Mouse (Mus musculus) left cerebral cortex, adult 2 months (tissue): Measurements from ENCODE around the gene Pidd1. TPM values are rescaled to one million over a fixed set of nuclear protein-coding genes. Genes with fewer than 3 reads are reported as not detected.

Source experiments
- DNase-seq, 2 experiments: peaks; one replicate each; pipeline ENCODE4 v3.0.0; 2021 to 2022; ENCODE audit warnings: low spot score in 2 of 2, mixed read lengths in 1 of 2; ENCODE audit errors: extremely low spot score in 1 of 2
- H3K27ac ChIP-seq: fragments of 200-600 bp; 2 replicates; pipeline ENCODE4 v1.8.1; 2022
- H3K4me3 ChIP-seq: fragments of 200-600 bp; 2 replicates; pipeline ENCODE4 v1.8.1; 2022
- CTCF ChIP-seq: fragments of 200-600 bp; IDR thresholded peaks from 2 replicates; pipeline ENCODE4 v1.8.1; 2022; ENCODE audit warnings: antibody characterized with exemption, mild to moderate bottlenecking, moderate library complexity
- intact Hi-C: fragments of 180-260 bp; cut with DNase I; formaldehyde crosslinking; loops from one replicate; pipeline ENCODE4 v1.15.1; 2025
- total RNA-seq, 2 experiments: library from RNA; stranded (reverse); gene quantifications; 2 replicates each; pipeline ENCODE4 v1.2.3; 2021

Gene Pidd1
- total RNA-seq, 2 experiments from 2014 or later: 0.93 to 1.2 TPM

DNA sequence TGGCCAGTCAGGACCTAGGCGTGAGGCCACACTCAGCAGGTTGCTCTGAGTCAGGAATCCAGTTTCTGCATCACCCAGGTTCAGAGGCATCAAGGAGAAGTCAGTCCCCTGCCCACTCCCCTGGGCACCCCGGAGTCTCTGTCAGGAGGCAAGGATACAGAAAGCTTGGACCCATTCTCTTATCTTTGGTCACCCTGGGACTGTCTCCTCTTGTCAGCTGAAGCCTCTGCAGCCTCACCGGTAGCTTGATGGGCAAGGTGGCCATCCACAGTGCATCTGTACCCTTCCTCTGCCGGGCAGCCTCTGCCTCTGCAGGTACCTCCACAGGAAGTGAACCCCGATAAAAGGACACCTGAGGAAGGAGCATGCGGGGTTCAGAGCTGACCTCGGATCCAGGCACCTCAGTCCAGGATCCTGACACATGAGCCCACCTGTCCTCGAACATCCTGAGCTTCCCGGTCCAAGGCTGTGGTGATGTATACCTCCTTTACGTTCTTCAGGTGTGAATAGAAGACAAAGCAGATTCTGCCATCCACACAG, 4.6 kb downstream of the Pidd1 start:
- DNase-seq: no peak
- intact Hi-C loops: no loop called here
- Histone ChIP-seq H3K27ac (no peak overlapping the region), H3K4me3 (no peak overlapping the region)
- TF ChIP-seq CTCF: no peak

GRCm38 (mm10) chr7:141438201-141438968, 5.4 kb downstream of the Pidd1 start:
- no peak for DNase-seq
- TF ChIP-seq CTCF: no peak
- intact Hi-C loops: no loop called here
- Histone ChIP-seq H3K4me3 (peak overlapping the region; percentile 81; the same call in 1 of the 2 replicates), H3K27ac (peak overlapping the region; percentile 94)

- H3K27ac ChIP-seq: peak within 1 kb of the TSS; percentile 94
- DNase-seq: peak; percentile 83 to 84
- intact Hi-C loops: loop anchor here (1.0 kb wide), 1 partner anchor 28 kb away; no protein-coding TSS in a partner anchor
- TF ChIP-seq CTCF: peak; percentile 80
- H3K4me3 ChIP-seq: peak within 1 kb of the TSS; percentile 81
Measured at GRCm38 (mm10) chr7:141437178-141438120, 6.4 kb downstream of the Pidd1 start, which contains the start of gene Slc25a22. Gene Slc25a22 (minus strand): TSS chr7:141437892.

DNA sequence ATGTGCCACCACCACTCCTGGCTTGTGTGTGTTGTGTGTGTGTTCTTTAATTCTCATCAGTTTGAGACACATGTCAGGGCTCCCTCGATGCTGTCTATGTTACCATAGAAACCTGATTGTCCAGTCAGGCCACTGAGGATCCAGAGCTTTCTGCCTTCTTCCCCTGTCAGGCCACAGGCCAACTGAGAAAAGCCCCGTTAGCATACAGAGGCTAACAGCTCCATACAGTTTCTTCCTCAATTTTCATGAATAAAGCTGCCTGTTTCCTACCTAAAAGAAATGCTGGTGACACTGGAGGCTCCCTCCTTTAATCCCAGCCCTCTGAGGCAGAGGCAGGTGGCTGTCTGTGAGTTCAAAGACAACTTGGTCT, 7.3 kb downstream of the Pidd1 start:
- Histone ChIP-seq H3K27ac (peak overlapping the region; percentile 94), H3K4me3 (peak overlapping the region; percentile 81)
- no peak for DNase-seq
- intact Hi-C loops: no loop called here
- no peak for TF ChIP-seq CTCF

GRCm38 (mm10) chr7:141435856-141436522, 7.8 kb downstream of the Pidd1 start:
- intact Hi-C loops: no loop called here
- no peak for TF ChIP-seq CTCF
- DNase-seq: no peak
- H3K27ac ChIP-seq: peak overlapping the region; percentile 94
- peak overlapping the region; percentile 62 for H3K4me3 ChIP-seq

GRCm38 (mm10) chr7:141435129-141435855, 8.5 kb downstream of the Pidd1 start:
- peak in 1 of 2 experiments; percentile 64 for DNase-seq
- intact Hi-C loops: no loop called here
- no peak for TF ChIP-seq CTCF
- H3K4me3 ChIP-seq: peak overlapping the region; percentile 62
- H3K27ac ChIP-seq: peak overlapping the region; percentile 87

DNA sequence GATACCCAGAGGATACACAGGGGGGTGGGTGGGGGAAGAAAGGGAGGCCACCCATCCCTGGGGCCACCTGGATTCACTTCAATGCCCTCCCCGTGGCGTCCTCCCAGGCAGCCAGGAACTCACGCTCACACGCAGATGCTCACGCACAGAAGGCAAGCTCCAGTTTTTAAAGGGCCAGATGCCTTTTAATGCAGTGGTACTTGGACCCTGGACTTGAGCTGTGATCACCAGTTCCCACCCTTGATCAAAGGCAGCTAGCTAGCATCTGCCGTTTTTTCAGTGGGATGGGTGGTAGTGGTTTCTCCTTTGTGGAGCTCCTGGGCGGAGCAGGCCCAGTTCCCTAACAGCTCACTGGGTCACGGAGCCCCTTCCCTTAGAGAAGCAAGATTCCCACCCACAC, 9.4 kb downstream of the Pidd1 start:
- peak overlapping the region; percentile 62 for H3K4me3 ChIP-seq
- DNase-seq: peak; percentile 59 to 63
- intact Hi-C loops: no loop called here
- TF ChIP-seq CTCF: no peak
- H3K27ac ChIP-seq: peak overlapping the region; percentile 87

DNA sequence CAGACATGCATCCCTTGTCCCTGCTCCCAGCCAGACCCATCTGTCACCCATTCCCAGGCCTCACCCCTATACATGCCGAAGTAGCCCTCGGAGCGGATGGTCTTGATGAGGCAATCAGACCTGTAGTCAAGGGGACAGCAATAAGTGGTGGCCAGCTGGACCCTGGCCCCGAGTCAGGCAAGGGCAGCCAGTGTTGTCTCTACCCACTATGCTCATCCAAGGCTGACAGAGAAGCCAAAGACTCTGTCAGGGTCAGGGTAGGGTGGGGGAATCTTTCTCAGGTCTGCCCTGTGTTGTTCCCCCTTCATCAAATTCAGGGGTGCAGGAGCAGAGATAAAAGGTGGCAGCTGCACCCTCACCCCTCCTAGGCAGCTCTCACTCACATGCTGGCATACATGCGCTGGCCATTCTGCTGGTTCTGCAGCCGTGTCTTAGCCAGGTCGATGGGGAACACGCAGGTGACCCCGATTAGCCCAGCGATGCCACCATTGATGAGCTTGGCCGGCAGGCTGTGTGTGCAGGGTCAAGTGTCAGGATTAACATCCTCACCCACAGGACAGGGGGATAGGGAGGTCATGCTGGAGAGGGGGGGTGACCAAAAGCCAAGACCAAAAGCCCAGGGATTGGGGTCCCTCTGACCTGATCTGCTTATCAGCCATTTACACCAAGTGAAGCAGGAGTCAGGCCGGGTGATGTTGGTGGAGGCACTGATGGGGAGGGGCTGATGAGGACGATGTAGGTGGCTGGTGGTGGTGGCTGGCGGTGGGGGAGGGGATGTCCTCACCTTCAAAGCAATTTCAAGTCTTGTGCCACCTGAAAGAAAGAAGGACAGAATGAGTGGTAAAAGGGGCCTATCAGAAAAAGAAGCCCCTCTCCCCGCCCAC, 10.1 kb downstream of the Pidd1 start:
- intact Hi-C loops: no loop called here
- no peak for TF ChIP-seq CTCF
- no peak for DNase-seq
- Histone ChIP-seq H3K27ac (peak overlapping the region; percentile 87), H3K4me3 (peak overlapping the region; percentile 62)

DNA sequence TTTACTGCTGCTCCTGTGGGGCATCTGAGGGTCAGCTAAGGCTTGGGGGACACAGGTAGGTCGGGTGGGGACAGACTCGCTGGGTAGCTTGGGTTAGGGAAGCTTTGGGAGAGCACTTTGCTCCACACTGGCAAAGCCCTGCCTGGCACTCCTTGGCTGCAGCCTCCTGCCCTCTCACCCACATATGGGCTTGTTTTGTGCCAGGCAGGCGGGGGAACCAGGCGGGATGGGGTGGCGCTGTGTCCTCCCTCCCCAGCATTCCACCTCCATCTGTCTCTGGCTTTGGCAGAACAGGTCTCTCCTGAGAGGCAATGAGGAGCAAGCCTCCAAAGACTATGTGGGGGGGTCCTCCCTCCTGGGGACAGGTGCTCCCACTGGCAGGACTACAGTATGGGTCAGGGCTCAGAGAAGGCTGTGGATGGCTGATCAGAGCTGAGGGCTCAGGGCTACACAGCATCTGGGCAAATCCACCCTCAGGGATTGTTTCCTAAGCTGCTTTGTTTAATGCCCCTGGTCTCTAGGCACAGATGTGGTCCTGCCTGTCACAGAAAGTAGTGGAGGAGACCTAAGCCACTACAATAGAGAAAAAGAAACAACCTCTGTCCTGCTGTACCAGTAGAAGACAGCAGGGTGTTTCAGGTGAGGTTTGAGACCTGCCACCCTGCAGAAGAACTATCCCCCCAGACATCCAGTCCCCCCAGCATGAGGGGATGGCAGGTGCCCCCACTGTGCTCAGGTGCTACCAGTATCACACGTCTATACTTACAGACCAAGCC, 10.9 kb downstream of the Pidd1 start:
- DNase-seq: no peak
- peak overlapping the region; percentile 87 for H3K27ac ChIP-seq
- intact Hi-C loops: no loop called here
- TF ChIP-seq CTCF: no peak; the same call in 1 of the 2 replicates
- peak overlapping the region; percentile 62 for H3K4me3 ChIP-seq
